Mouse (Mus musculus) C2C12 (cell line): Measurements from ENCODE around the gene Ldlrap1.

Experiments
- CTCF ChIP-seq: IDR thresholded peaks from one replicate; pipeline ENCODE4 v1.5.1; 2011; ENCODE audit not compliant: control insufficient read depth, insufficient read depth, insufficient read length
- MAX ChIP-seq: IDR thresholded peaks from one replicate; pipeline ENCODE4 v1.6.1; 2011; ENCODE audit warnings: mild to moderate bottlenecking, control low read depth
- USF1 ChIP-seq: IDR thresholded peaks from one replicate; pipeline ENCODE4 v1.6.1; 2011; ENCODE audit warnings: low read depth, mild to moderate bottlenecking, control low read depth, moderate library complexity

DNA sequence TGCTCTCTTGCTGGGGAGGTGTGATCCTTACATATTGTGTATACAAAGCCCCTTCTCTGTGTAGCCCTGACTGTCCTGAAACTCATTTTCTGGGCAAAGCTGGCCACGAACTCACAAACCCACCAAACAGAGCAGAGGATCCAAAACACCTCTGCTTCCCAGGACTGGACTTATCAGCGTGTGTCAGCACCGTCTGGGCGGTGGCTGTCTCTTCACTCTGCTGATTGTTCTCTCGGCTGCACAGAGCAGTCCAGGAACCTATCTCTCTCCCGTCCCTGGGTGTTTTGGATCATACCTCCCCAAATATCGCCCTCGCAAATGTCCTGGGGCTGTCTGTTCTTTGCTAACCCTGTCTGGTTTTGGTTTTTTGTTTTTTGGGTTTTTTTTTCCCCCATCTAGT is 48.3 kb downstream of the Ldlrap1 start:
- TF ChIP-seq CTCF (no peak), MAX (no peak), USF1 (no peak)
